Mouse (Mus musculus): ENCODE measurements at regions not wholly inside any gene's neighbourhood (a gene's known extent, or its start where the extent isn't known, plus 50 kb on each side); places are given as distances from the start of the nearest gene placed in this dataset.

DNA sequence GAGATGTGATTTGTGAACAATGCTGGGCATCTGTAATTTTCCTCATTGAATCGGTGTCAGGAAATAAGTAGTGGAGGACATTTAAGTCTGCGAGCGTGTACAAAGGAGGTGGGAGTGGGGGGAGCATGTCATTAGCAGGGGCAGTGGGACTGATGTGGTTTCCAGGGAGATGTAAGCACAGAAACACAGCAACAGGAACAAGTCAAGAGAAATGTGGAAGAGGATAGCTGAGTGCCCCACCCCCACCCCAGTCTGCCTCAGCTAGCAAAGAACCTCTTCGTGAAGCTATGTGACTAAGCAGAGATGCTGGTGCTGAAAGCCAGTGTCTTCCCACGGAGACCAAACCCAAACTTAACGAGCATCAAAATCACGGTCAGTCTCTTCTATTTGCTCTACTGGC is 151.9 kb downstream of the Drd1 start:
- no peak for ATAC-seq (ENCODE audit: insufficient number of reproducible peaks, low FRiP score, low TSS enrichment)

- ATAC-seq (ENCODE audit: insufficient number of reproducible peaks, low FRiP score, low TSS enrichment): no peak
These were observed 152.7 kb downstream of the Drd1 start for GRCm38 (mm10) chr13:53902831-53903230.

- no peak for ATAC-seq (ENCODE audit: insufficient number of reproducible peaks, low FRiP score, low TSS enrichment)
These were observed 155.0 kb downstream of the Drd1 start for GRCm38 (mm10) chr13:53900406-53901025.

GRCm38 (mm10) chr13:53898351-53898750 is 157.2 kb downstream of the Drd1 start:
- ATAC-seq (ENCODE audit: insufficient number of reproducible peaks, low FRiP score, low TSS enrichment): no peak

DNA sequence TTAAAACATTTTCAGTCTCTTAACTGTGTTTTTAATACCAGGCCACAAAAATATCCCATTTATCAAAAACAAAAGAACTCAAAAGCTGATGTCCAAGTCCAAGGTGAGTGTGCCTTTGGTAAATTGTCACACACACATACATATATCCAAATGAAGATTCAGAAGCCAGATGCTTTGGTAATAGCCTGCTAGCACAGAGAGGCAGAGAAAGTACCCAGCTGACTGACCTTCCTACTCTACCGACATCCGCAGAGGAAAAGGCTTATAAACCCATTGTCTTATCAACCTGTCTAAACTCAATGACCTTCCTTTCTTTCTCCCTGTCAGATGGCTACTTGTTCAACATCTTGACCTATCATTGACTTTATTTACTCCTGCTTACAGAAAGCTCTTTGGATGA is 158.3 kb downstream of the Drd1 start:
- ATAC-seq (ENCODE audit: insufficient number of reproducible peaks, low FRiP score, low TSS enrichment): no peak

- no peak for ATAC-seq (ENCODE audit: insufficient number of reproducible peaks, low FRiP score, low TSS enrichment)
These were observed 167.1 kb downstream of the Drd1 start for GRCm38 (mm10) chr13:53888411-53888810.

GRCm38 (mm10) chr13:53885756-53886155 is 169.7 kb downstream of the Drd1 start:
- no peak for ATAC-seq (ENCODE audit: insufficient number of reproducible peaks, low FRiP score, low TSS enrichment)

DNA sequence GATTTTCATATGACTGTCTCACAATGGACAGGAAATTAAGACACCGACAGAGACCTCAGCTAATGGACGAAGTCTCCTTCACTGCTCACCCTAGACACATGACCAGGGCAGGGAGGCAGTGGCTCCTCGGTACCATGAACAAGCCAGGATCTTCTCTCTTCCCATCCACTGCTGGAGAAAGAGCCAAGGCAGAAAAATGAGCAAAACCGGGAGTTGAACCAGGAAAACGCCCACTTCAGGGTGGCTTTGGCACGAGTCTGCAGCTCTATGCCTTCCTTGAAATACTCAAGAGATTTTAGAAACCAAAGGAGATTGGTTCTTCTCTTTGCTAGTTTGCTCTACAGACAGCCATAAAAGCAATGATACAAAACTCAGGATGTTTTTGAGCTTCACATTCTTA is 172.3 kb downstream of the Drd1 start:
- no peak for ATAC-seq (ENCODE audit: insufficient number of reproducible peaks, low FRiP score, low TSS enrichment)

DNA sequence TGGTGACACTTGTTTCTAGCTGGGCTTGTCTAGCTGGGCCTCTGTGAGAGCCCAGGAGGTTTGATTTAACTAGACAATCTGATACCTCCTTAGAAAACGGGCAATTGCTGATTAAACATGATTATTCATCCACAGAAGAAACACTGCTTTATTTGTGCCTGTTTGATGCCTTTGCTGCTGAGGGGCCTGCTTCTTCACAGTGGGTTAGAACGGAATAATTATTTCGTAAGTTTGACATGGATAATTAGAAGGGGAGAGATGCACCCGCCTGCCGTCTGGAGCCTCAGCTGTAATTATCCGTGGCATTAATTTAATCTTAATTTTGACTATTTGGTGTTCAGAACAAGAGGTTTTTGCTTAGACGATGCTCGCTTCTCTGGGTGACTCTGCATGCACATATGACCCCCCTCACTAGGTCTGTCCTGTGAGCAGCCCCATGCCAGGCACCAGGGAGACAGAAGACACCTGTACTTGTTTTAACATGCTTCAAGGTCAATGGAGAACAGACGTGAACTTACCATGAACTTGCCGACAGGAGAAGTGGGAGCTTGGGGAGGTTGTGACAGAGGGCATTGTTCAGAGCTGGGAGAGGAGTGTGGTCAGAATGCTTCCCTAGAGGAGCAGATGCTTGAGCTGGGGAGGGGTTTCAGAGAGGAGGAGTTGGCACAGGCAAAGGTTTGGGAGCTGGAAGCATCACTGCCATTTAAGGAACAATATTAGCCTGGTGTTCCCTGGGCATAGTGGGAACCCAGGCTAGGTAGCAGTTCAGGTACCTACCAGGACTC is 174.8 kb downstream of the Drd1 start:
- no peak for ATAC-seq (ENCODE audit: insufficient number of reproducible peaks, low FRiP score, low TSS enrichment)

- no peak for ATAC-seq (ENCODE audit: insufficient number of reproducible peaks, low FRiP score, low TSS enrichment)
These were observed 180.0 kb downstream of the Drd1 start for GRCm38 (mm10) chr13:53875546-53875945.

GRCm38 (mm10) chr13:53865323-53865722 is 190.2 kb downstream of the Drd1 start:
- ATAC-seq (ENCODE audit: insufficient number of reproducible peaks, low FRiP score, low TSS enrichment): no peak

DNA sequence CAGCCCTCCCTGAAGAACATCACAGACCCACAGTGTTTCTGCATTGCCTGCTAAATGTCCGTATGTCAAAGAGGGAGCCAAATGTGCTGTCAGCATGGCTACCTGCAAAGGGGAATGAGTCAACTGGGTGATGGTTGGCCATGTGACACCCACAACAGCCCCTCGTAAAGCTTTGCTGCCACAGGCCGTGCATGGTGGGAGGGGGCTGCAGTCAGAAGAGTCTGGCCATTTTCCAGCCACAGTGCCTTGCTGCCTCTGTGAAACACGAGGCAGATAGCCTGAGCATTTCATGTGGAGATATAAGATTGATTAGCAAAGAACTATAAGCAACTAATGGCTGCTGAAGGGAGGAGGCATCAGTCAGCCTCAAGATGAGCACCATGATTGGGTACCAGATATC is 193.2 kb downstream of the Drd1 start:
- ATAC-seq (ENCODE audit: insufficient number of reproducible peaks, low FRiP score, low TSS enrichment): no peak

DNA sequence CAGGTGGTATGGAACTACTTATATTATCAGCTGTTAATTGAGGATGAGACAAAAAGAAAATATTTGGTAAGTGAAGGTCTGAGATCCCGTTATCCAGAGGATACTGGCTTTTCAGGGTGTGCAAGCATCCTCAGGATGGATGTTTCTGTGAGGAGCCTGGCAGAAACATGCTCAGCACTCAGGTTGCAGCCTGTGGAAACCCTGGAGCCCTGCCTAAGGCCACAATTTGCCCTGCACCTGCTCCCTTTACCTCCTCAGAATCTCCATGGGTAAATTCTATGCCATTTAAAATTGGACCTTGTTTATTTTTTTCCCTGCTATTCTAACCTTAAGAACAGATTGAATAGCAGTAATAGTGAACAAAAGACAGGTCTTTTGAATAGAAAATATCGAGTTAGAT is 201.3 kb downstream of the Drd1 start:
- no peak for ATAC-seq (ENCODE audit: insufficient number of reproducible peaks, low FRiP score, low TSS enrichment)

GRCm38 (mm10) chr13:53850146-53850545 is 205.4 kb downstream of the Drd1 start:
- no peak for ATAC-seq (ENCODE audit: insufficient number of reproducible peaks, low FRiP score, low TSS enrichment)

GRCm38 (mm10) chr13:53846221-53846620 is 209.3 kb downstream of the Drd1 start:
- ATAC-seq (ENCODE audit: insufficient number of reproducible peaks, low FRiP score, low TSS enrichment): peak; percentile 31; the same call in 1 of the 2 replicates

DNA sequence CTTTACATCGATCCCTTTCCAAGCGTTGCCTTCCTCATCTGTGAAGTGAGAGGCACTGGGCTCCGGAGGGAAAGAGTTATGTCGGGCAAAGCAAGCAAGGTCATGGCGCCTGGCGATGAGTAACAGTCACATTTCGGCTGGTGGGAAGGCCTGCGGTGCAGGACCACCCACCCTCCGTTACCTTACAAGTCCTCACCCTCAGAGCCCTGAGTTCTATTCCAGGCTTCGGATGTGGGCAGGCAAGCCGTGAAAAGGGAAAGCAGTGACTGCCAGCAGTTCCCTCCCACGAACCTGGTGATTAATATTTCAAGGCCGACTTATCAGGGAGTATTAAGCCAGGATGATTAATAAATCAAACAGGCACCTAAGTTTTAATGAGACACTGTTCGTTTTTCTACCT is 209.7 kb downstream of the Drd1 start:
- no peak for ATAC-seq (ENCODE audit: insufficient number of reproducible peaks, low FRiP score, low TSS enrichment)

- no peak for ATAC-seq (ENCODE audit: insufficient number of reproducible peaks, low FRiP score, low TSS enrichment)
These were observed 229.4 kb downstream of the Drd1 start for GRCm38 (mm10) chr13:53825957-53826580.

- ATAC-seq (ENCODE audit: insufficient number of reproducible peaks, low FRiP score, low TSS enrichment): no peak
These were observed 233.4 kb downstream of the Drd1 start for GRCm38 (mm10) chr13:53822061-53822460.

DNA sequence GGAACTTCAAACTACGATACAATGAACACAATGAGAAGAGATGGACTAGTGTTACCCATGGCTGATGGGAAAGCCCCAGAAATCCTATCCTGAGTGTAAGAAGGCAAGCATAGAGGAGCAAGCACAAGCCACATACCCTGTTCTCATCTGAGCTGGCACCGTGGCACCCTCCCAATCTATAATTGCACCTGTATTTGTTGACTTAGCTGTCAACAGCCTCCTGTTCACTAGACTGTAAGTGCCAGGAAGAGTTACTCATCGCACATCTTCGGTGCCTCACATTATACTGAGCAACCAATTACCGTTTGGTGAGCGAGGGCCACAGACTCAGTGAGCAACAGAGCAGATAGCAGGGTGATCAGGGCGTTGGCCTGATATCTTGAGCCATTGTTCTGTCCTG is 239.9 kb downstream of the Drd1 start:
- ATAC-seq (ENCODE audit: insufficient number of reproducible peaks, low FRiP score, low TSS enrichment): no peak

DNA sequence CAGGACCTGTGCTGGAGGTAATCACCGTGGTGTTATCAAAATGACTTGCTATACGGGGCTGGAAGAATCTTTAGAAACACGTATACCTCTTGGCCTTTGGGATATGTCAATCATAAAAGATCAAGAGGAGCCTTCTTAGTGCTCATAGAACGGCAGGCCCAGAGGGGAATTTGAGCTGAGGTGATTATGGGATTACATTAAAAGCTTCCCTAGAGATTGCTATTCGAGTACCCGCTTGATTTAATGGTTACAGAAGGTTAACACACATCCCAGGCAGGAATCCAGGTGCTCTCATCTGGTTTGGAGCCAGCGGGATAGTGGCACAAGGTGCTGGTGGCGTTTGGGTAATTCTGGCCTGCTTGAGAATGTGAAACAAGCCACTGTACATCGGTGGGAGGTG is 241.4 kb downstream of the Drd1 start:
- no peak for ATAC-seq (ENCODE audit: insufficient number of reproducible peaks, low FRiP score, low TSS enrichment)

DNA sequence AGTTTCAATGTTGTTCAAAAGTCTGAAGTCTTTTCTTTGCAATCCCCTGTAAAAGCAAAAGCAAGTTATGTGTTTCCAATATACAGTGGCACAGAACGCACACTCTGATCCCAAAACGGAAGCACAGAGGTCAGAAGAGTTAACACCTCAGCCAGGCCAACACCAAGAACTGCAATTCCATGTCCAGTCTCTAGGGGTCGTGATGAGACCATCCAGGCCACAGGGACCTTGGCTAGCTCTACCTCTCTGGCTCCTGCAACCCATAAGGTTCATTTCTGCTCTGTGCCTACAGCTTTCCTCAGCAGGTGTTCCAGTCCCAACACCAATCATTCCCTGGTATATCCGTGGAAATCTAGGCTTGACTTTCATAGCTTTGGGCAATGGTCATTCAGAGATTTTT is 243.6 kb downstream of the Drd1 start:
- peak; percentile 72 for ATAC-seq (ENCODE audit: insufficient number of reproducible peaks, low FRiP score, low TSS enrichment)

DNA sequence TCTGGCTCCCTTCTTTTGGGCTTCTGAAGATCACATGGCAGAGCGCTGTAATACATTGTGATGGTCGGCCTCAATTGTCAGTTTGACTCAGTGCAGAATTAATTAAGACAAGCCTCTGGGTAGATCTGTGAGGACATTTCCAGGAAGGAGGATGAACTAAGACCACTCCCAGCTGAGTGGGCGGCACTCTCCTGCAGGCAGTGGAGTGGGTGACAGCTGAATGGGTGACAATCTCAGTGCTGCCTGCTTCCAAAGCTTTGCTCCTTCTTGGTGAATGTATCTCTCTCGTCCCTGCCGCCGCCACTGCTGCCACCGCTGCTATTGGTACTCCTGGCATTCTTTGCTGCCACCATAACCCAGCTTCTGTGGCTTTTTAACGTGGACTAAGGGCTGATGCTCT is 244.4 kb downstream of the Drd1 start:
- ATAC-seq (ENCODE audit: insufficient number of reproducible peaks, low FRiP score, low TSS enrichment): no peak
